Mouse (Mus musculus): ENCODE results near the gene Vegfa. TPM values are rescaled to one million over a fixed set of nuclear protein-coding genes. Genes with fewer than 3 reads are reported as not detected.

Gene Vegfa
- polyA plus RNA-seq, 1 experiment: 1.3 TPM

GRCm38 (mm10) chr17:46041223-46041622, 9.1 kb upstream of the Vegfa start:
- Histone ChIP-seq H3K27me3 (ENCODE audit: control insufficient read depth) (no peaks in the 10 kb centered on the region), H3K36me3 (ENCODE audit: control insufficient read depth) (no peaks in the 10 kb centered on the region), H3K4me1 (ENCODE audit: control insufficient read depth) (peaks cover 16% of the 10 kb centered on the region), H3K4me3 (replicated peaks) (no peak overlapping the region), H3K9me3 (ENCODE audit: control insufficient read depth, low read length) (no peaks in the 10 kb centered on the region)
- TF ChIP-seq GATA1 (IDR thresholded peaks at IDR 0.05; ENCODE audit: low read length) (no peak), TAL1 (IDR thresholded peaks at IDR 0.05; ENCODE audit: low read length) (no peak)

GRCm38 (mm10) chr17:46040561-46040960, 8.4 kb upstream of the Vegfa start:
- H3K4me1 ChIP-seq (ENCODE audit: control insufficient read depth): peaks cover 16% of the 10 kb centered on the region
- no peaks in the 10 kb centered on the region for H3K9me3 ChIP-seq (ENCODE audit: control insufficient read depth, low read length)
- no peaks in the 10 kb centered on the region for H3K36me3 ChIP-seq (ENCODE audit: control insufficient read depth)
- H3K27me3 ChIP-seq (ENCODE audit: control insufficient read depth): no peaks in the 10 kb centered on the region
- no peak overlapping the region for H3K4me3 ChIP-seq (replicated peaks)
- no peak for TF ChIP-seq TAL1 (IDR thresholded peaks at IDR 0.05; ENCODE audit: low read length)

GRCm38 (mm10) chr17:46038906-46039305, 6.7 kb upstream of the Vegfa start:
- Histone ChIP-seq H3K9me3 (ENCODE audit: control insufficient read depth, low read length) (no peaks in the 10 kb centered on the region), H3K27me3 (ENCODE audit: control insufficient read depth) (no peaks in the 10 kb centered on the region), H3K4me1 (ENCODE audit: control insufficient read depth) (peaks cover 17% of the 10 kb centered on the region)

GRCm38 (mm10) chr17:46036400-46036799, 4.2 kb upstream of the Vegfa start:
- peaks cover 28% of the 10 kb centered on the region for H3K4me1 ChIP-seq (ENCODE audit: control insufficient read depth)
- no peak for TF ChIP-seq TAL1 (IDR thresholded peaks at IDR 0.05; ENCODE audit: low read length)
- no peak for TF ChIP-seq GATA1 (IDR thresholded peaks at IDR 0.05; ENCODE audit: low read length)
- H3K9me3 ChIP-seq (ENCODE audit: control insufficient read depth, low read length): no peaks in the 10 kb centered on the region

More at GRCm38 (mm10) chr17:46038906-46039305, 6.7 kb upstream of the Vegfa start:
- TF ChIP-seq GATA1 (IDR thresholded peaks at IDR 0.05; ENCODE audit: low read length): no peak
- no peak for TF ChIP-seq TAL1 (IDR thresholded peaks at IDR 0.05; ENCODE audit: low read length)
- Histone ChIP-seq H3K36me3 (ENCODE audit: control insufficient read depth) (no peaks in the 10 kb centered on the region), H3K4me3 (replicated peaks) (no peak overlapping the region)

GRCm38 (mm10) chr17:46034110-46034509, 1.9 kb upstream of the Vegfa start:
- TF ChIP-seq TAL1 (IDR thresholded peaks at IDR 0.05; ENCODE audit: low read length): no peak
- no peak for TF ChIP-seq GATA1 (IDR thresholded peaks at IDR 0.05; ENCODE audit: low read length)
- no peaks in the 10 kb centered on the region for H3K9me3 ChIP-seq (ENCODE audit: control insufficient read depth, low read length)
- H3K36me3 ChIP-seq (ENCODE audit: control insufficient read depth): no peaks in the 10 kb centered on the region
- peaks cover 39% of the 10 kb centered on the region for H3K4me1 ChIP-seq (ENCODE audit: control insufficient read depth)
- peaks cover 8% of the 10 kb centered on the region for H3K27me3 ChIP-seq (ENCODE audit: control insufficient read depth)
- H3K4me3 ChIP-seq (replicated peaks): no peak overlapping the region

More at GRCm38 (mm10) chr17:46036400-46036799, 4.2 kb upstream of the Vegfa start:
- Histone ChIP-seq H3K4me3 (replicated peaks) (no peak overlapping the region), H3K27me3 (ENCODE audit: control insufficient read depth) (peaks cover 4% of the 10 kb centered on the region), H3K36me3 (ENCODE audit: control insufficient read depth) (no peaks in the 10 kb centered on the region)

- H3K9me3 ChIP-seq (ENCODE audit: control insufficient read depth, low read length): no peaks in the 10 kb centered on the region
- no peak overlapping the region for H3K4me3 ChIP-seq (replicated peaks)
- peaks cover 44% of the 10 kb centered on the region for H3K4me1 ChIP-seq (ENCODE audit: control insufficient read depth)
- no peaks in the 10 kb centered on the region for H3K36me3 ChIP-seq (ENCODE audit: control insufficient read depth)
- H3K27me3 ChIP-seq (ENCODE audit: control insufficient read depth): peaks cover 8% of the 10 kb centered on the region
- TF ChIP-seq GATA1 (IDR thresholded peaks at IDR 0.05; ENCODE audit: low read length): no peak
- TF ChIP-seq TAL1 (IDR thresholded peaks at IDR 0.05; ENCODE audit: low read length): no peak
These were observed 1.4 kb upstream of the Vegfa start for GRCm38 (mm10) chr17:46033607-46034006.

GRCm38 (mm10) chr17:46033122-46033521, 953 bp upstream of the Vegfa start:
- Histone ChIP-seq H3K36me3 (ENCODE audit: control insufficient read depth) (no peaks in the 10 kb centered on the region), H3K9me3 (ENCODE audit: control insufficient read depth, low read length) (no peaks in the 10 kb centered on the region), H3K27me3 (ENCODE audit: control insufficient read depth) (peaks cover 8% of the 10 kb centered on the region), H3K4me1 (ENCODE audit: control insufficient read depth) (peaks cover 48% of the 10 kb centered on the region), H3K4me3 (replicated peaks) (no peak overlapping the region)
- TF ChIP-seq GATA1 (IDR thresholded peaks at IDR 0.05; ENCODE audit: low read length): no peak
- TF ChIP-seq TAL1 (IDR thresholded peaks at IDR 0.05; ENCODE audit: low read length): no peak

- Histone ChIP-seq H3K4me3 (replicated peaks) (peak overlapping the region; percentile 86), H3K4me1 (ENCODE audit: control insufficient read depth) (peaks cover 58% of the 10 kb centered on the region), H3K27me3 (ENCODE audit: control insufficient read depth) (peaks cover 8% of the 10 kb centered on the region), H3K9me3 (ENCODE audit: control insufficient read depth, low read length) (no peaks in the 10 kb centered on the region), H3K36me3 (ENCODE audit: control insufficient read depth) (peaks cover 9% of the 10 kb centered on the region)
- TF ChIP-seq GATA1 (IDR thresholded peaks at IDR 0.05; ENCODE audit: low read length) (no peak), TAL1 (IDR thresholded peaks at IDR 0.05; ENCODE audit: low read length) (no peak)
These were observed 453 bp downstream of the Vegfa start for GRCm38 (mm10) chr17:46031621-46032211.

- H3K9me3 ChIP-seq (ENCODE audit: control insufficient read depth, low read length): no peaks in the 10 kb centered on the region
- peaks cover 15% of the 10 kb centered on the region for H3K36me3 ChIP-seq (ENCODE audit: control insufficient read depth)
- H3K4me3 ChIP-seq (replicated peaks): peak overlapping the region; percentile 86
- TF ChIP-seq TAL1 (IDR thresholded peaks at IDR 0.05; ENCODE audit: low read length) (no peak), GATA1 (IDR thresholded peaks at IDR 0.05; ENCODE audit: low read length) (no peak)
- peaks cover 58% of the 10 kb centered on the region for H3K4me1 ChIP-seq (ENCODE audit: control insufficient read depth)
- H3K27me3 ChIP-seq (ENCODE audit: control insufficient read depth): peaks cover 8% of the 10 kb centered on the region
These were observed 1.2 kb downstream of the Vegfa start for GRCm38 (mm10) chr17:46030731-46031620.

Measured in erythroblast, embryonic 14.5 days (primary cell).